Mouse (Mus musculus) v-Abl transformed pro-B cells (cell line): ENCODE measurements at regions not wholly inside any gene's neighbourhood (a gene's known extent, or its start where the extent isn't known, plus 50 kb on each side); places are given as distances from the start of the nearest gene placed in this dataset.

Source experiments
- in situ Hi-C, 2 experiments: fragments of 400-800 bp; cut with MboI; formaldehyde crosslinking; loops; one replicate each; pipeline ENCODE4 v1.15.1; 2025; ENCODE audit not compliant: unreplicated experiment in 2 of 2

DNA sequence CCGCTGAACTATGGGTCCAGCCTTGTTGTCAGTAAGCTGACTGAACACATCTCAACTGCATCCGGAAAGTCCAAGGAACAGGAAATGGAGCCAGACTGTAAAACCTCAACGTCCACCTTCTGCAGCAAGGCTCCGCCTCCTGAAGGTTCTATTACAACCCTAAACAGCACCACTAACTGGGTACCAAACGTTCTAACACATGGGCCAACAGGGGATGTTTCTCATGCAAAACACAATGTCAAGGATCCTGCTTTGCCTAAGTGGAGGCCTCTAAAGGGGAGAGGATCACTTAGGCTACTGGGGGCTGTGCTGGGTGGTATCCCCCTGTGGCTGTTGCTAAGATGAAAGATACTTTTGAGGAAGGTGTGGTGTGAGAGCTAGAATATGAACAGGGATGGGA, 51.0 kb upstream of the Stt3b start:
- in situ Hi-C loops: no loop called here

DNA sequence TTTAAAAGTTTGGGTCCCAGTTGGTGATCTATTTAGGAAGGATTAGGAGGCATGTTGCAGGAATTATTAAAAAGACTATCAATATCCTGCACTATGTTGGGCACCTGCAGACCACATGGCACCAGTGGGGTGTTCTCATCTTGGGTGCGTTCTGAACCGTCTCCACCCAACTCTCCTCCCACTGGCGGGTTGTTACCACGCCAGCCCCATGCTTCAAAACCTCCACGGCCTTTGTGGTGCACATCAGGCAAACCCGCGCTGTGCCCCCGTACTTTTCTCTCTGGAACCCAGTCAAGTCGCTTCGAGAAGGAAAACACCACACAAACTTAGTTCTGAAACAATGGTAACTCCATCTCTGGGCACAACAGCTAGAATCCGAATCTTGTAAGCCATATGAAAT, 51.7 kb upstream of the Stt3b start:
- in situ Hi-C loops: no loop called here

DNA sequence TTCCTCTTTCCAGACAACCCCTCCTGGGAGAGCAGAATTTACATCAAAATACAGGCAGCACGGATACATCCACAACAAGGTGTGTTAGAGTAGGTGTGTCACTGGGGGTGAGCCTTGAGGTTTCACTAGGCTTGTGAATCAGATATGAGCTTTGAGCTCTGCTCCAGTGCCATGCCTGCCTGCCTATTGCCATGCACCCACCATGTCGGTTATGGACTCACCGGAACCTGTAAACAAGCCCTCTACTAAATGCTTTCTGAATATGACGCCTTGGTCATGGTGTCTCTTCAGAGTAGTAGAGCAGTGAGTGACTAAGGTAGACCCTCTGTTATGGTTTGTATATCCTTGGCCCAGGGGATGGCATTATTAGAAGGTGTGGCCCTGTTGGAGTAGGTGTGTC, 52.3 kb upstream of the Stt3b start:
- in situ Hi-C loops: no loop called here

DNA sequence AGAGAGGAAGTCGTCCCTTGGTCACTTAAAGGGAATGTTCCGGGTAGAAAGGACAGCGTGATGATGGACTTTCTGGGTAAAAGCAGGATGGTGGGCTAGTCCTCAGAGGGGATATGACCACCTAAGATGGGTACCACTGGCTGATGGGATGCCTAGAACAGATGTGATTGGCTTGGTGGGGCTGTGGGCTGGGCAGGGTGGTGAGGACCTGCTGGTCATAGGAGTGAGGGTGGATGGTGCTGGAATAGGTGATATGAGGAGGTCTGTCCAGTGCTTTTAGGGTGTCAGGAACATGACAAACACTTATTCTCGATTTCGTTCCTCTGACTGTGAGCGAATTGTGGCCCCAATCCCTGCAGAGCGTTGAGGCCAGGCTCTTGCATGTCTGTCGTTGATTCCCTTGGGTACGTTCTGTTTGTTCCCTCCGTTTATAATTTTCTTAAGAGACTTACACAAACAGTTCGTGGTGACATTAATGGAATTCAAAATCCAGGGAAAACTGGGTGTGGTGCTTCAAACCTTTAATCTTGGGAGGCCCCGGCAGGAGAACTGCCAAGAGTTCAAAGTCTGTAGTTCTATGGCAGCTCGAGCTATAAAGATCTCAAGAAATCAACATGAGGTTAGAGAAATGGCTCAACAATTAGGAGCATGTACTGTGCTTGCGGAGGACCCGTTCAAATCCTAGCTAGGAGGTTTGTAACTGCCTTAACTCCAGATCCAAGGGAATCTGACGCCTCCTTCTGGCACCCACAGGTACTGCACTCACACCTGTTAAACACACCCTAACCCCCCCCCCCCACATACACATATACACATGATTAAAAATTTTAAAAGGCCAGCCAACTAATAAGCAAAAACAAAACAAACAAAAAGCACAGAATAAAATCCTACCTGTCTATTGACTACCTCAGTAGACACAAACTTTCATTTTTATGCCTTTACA, 55.0 kb upstream of the Stt3b start:
- in situ Hi-C loops: no loop called here

DNA sequence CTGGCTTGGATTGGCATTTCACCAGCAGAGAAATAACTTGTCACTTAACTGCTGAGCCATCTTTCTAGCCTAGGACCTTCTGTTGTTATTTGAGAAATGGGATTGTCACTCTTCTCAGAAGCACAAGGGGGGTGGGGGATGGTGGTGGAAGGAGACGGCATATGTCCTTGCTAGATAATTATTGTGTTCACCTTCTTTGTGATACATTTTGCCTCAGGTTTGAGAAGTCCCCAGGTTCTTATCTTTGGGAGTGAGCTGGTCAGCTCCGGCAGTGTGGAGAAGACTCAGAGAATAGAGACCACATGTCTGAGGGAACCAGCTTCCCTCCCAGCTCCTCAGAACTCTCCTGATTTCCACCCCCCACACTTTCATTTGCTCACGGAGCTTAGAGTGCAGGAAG, 57.6 kb upstream of the Stt3b start:
- in situ Hi-C loops: no loop called here

DNA sequence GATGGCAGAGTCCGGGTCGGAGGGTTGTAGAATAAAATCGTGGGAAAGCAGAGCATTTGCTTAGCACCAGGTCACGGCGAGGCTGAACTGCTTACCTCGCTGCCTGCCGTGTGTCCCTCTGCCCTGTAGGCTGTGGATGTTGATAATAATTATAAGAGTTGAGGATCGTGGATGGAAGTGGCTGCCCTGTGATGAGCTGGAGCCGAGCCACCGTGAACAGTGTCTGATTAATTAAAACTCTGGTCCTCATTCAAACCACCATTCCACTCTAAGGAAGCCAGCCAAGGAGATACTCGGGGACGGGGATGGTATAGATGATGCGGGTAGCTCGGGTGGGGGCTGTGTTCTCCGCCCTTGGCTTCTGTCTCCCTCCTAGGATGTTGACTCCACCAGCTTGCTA, 70.1 kb upstream of the Stt3b start:
- in situ Hi-C loops: no loop called here

DNA sequence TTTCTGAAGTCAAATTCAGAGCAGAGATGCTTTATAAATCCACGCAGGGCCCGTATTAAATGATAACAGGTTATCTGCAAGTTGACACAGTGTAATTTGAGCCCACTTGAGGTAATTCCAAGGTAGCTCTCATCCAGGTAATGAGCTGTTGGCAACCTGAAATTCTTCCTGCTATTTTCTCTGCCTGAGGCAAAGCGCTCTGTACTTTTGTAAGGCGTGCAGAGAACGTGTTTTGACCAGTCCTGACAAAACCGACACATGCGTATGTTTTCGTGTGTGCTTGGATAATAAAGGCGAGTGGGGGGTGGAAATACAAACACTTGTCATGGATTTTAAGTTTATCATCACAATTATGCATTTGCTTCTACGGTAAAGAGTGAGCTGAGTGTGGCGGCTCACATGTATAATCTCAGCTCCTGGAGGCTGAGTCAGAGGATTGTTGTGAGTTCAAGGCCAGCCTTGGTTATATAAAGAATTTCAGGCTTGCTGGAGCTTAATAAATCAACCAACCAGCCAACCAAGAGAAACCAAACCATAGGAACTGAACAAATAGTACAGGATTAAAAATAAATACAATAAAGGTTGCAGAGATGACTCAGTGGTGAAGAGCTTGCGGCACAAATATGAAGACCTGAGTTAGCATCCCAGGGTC, 72.7 kb upstream of the Stt3b start:
- in situ Hi-C loops: no loop called here

DNA sequence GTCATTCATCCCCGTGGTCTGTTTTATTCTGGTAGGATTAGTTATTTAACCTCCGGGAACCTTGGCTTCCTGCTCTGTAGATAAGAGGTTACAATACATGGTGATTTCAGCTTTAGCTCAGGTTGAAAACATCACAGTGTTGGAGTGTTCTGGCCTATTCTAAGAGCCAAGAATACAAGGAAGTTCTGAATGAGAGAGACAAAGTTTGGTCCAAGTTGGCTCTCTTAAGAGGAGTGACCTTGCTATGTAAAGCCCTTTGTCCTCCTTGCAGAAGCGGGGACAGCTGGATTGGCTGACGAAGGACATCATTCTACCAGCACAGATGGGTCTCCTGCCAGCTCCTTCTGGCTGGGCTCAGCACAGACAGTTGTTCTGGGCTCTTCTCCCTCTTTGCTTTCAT, 73.7 kb upstream of the Stt3b start:
- in situ Hi-C loops: no loop called here

DNA sequence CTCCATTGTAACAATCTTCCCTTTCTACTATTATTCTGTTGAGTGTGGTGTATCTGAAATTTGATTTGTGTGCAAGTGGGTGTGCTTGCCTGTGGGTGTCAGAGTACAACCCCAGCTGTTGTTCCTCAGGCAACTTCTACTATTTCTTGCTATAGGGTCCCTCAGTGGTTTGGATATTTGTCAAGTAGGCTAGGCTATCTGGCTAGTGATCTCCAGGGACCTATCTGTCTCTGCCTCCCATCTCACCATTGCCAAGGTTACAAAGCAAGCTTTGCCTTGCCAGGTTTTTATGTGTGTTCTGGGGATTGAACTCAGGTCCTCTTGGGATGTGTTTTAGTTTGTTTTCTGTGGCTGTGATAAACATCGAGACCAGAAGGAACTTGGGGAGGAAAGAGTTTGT, 74.1 kb upstream of the Stt3b start:
- in situ Hi-C loops: no loop called here

DNA sequence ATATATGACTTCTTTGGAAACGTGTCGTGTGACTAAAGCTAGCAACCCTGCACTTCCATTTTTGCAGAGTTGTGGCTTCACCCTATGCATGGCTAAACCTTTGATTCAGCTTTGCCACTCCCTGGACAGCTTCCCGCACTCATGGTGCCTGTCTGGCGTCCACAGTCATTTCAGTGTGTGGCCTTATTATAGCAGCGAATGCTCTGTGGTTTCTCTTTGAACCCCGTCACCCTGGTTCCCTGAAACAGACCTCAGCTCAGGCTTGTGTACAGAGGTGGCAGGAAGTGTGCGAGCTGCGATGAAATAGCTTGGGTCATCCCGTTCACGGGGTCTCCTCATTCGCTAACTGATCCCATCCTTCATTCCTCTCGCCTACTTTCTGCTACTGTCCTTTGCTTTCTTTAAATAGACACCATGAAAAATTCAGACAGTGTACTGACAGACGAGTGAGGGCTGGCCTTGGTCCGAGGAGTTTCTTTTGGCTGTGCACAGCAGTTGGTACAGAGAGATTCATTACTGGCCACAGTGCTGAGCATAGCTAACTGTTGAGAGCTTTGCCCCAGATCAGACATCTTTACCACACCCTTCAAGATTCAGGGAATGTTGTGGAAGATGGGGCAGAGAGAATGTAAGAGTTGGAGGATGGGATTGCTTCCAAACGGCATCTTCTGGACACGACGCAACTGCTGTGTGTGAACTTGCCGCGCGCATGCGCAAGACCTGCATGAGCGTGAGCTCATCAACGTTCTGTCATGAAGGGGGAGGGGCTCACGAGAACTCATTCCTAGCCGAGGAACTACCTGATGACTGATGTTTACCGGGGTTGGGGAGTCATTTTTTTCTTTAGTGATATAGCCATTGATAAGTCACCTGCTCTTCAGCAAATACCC, 77.5 kb upstream of the Stt3b start:
- in situ Hi-C loops: no loop called here

DNA sequence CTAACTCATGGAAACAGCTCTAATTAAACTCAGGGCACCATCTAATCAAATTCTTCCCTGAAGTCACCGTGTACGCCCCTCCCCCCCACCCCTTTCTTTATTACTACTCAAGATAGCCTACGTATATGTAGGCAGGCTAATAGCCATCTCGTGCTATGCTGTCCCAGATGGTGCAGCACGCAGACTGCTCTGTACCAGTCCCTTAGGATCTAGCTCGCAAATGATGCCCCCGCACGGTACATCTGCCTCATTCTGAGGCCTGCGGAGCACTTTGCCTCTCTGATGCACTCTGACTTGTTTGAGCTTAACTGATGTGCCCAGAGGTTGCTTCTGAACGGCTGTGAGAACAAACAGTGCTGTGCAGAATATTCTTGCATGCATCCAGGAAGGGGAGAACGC, 78.1 kb upstream of the Stt3b start:
- in situ Hi-C loops: no loop called here

DNA sequence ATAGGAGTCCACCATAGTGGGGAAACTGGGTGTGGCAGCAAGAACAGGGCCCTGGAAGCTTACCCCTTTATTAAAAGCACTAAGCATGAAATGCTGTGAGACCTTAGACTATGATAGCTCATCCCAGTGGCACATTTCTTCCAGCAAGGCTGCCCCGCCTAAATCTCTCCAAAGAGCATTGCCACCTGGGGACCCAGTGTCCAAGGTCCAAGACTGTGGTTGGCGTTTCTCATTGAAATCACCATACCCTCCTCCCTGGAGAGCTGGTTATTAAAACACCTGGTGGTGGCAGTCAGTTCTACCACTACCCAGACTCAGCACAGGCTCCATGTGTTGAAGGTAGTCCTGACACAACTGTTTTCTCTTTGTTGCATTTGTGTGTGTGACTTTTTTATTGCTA, 78.9 kb upstream of the Stt3b start:
- in situ Hi-C loops: no loop called here

DNA sequence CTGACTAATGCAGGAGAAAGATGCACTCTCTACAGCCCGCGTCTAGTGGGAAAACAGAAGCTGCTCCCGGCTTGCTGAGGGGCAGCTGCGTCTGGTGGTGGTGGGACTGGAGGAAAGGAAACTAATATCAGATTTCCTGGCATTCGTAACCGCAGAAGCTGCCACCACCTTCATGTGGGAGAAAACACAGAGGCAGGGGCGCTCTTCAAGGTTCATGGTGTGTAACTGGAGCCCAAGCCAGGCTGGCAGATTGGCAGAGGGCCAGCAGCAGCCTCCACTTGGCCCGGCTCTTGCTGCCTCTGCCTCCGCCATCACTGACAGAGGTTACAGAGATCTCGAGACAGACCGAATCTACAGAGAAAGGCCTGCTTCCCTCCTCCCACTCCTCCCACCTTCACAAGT, 80.7 kb upstream of the Stt3b start:
- in situ Hi-C loops: no loop called here

DNA sequence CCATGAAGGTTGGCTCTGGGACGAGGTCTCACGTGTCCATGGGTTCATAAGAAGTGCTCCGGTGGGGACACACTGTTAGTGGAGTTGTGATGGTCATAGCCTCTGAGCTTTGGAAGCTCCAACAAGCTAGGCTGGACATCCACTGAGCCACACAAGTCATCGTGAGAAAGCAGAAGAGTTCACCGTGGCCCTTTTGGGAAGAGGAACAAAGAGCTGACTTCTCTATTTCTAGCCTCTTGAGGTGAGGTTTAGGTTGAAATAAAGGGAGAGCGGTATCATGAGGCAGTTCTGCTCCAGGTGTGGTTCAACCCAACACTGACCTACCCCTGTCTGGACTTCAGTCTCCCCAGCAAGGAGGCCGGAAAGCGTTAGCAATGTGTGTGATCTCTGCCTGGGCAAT, 85.3 kb upstream of the Stt3b start:
- in situ Hi-C loops: no loop called here

DNA sequence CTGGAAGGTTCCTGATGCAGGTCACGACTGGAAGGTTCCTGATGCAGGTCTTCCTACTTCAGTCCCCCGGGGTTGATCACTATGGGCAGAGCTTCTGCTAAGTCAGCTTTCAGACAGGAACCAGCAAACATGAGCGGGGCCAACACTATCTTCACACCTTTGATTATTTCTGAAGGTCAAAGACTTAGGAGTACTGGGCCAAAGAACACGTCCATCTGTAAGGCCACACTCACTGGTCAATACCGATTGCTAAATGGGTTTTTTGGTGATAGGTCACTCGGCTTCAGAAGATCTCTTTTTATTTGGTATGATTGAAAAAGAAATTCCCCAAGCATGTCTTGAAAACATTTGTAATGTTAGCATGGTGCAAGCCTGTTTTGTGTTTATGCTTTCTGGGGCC, 90.2 kb upstream of the Stt3b start:
- in situ Hi-C loops: no loop called here

DNA sequence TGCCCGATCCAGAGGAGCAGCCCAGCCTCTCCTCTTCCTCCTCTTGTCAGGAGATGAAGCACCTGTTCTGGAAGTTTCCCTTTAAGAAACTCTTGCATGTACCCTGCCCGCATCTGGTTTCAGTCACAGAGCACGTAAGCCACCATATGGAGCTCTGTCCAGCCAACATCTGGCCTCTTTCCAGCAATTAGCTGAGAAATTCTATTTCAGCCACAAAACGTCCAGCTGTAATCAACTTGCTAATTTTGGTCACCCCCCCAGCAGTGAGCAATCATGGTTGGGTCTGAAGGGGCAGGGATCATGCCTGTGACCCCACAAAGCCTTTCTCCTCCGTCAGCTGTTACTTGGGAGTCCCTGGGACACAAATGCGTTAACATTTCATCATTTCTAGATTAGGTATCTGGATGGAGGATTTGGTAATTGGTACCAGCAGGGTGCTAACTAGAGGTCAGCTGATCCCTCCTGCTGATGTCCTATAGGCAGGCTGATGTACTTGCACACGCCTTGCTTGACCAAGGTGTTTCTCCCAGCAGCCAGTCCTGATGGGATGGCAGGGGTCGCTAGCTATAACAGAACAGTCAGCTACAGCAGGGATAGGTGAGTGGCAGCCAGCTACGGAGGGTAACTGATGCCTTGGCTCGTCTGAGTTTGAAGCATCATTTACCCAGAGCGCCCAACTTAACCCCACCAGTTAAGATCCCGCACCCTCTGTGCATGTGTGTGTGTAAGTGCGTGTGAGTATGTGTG, 91.4 kb upstream of the Stt3b start:
- in situ Hi-C loops: no loop called here

DNA sequence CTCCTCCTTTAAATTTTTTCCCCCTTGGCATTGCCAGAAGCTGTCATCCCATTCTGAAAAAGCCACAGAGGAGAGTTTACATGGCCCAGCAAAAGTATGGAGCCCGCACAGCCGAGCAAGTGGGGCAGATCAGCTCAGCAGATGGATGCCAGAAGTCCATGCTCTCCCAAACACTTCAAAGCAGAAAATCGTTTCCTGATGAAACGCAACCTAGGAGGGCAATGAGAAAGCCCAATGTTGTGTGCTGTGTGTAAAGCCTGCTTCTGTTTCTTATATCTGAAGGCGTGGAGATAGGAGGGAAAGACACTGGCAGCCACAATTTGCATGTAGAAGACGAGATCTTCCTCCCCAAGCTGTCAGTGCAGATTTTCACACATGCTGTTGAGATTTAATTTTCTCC, 92.4 kb upstream of the Stt3b start:
- in situ Hi-C loops: no loop called here

DNA sequence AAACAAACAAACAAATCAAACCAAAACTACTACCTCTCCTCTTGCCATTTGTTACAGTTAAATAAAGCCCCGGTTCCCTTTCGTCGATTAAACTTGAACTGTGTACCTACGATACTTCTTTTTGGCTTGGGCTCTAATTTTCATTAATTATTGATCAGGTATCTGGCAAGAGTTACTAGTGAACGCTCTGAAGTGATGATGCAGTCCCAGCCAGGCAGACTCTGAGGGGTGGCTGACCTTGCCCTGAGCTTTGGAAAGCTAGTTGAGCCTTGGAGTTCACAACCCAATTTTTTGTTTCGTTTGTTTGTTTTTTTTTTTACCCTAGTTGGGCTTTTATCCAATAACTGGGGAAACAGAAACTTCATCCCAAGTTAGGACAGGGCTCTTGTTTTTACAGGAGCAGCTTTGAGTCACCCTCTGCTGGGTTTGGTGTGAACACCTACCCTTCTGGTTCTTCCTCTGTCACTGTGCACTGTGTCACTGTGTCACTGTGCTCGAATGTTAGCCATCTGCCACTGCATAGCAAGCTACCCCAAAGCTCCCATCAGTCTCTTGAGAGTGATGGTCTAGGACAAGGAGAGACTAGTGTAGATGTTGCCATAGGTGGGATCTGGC, 93.2 kb upstream of the Stt3b start:
- in situ Hi-C loops: no loop called here

DNA sequence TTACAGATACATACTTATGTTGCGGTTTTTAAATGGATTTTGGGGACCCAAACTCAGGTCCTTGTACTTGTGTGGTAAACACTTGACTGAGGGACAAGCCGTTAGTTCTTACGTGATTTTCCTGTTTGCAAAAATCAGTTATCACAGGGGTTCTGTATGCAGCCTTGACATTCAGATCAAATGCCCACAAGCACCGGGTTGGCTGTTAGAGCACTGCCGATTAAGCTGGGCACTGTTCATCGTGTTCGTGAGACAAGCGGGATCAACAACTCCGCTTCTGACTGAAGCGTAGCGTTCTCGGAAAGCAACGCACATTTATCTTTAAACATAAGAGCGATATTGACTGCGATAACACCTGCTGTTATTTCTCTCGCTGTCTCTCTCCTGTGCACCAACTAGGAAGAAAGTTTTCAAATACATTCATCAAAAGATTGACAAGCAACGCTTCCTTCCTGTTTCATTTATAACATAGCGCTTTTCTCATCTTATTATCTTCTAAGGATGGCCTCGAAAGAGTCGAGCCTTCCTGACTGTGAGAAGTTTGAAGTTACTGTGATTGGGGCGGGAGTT, 97.8 kb upstream of the Stt3b start:
- in situ Hi-C loops: no loop called here

DNA sequence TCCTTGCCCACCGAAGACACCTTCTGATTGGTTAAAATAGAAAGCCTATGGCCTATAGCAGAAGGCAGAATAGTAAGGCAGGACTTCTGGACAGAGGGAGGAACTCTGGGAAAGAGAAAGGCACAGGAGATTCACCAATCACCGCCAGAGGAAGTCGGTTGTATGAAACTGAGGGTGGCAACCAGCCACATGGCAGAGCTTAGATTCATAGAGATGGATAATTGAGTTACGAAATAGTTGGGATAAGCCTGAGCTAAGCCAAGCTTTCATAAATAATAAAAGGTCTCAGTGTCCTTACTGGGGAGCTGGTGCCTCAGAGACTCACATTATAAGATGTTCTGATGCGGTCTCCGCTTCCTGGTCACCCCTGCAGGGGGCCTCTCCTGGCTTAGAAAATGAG, 98.7 kb upstream of the Stt3b start:
- in situ Hi-C loops: no loop called here
